Mouse (Mus musculus): Measurements from ENCODE around the gene Hnf4a. TPM values are rescaled to one million over a fixed set of nuclear protein-coding genes. Genes with fewer than 3 reads are reported as not detected.

Gene Hnf4a
- polyA plus RNA-seq, 1 experiment from 2014 or later: 0.11 TPM

DNA sequence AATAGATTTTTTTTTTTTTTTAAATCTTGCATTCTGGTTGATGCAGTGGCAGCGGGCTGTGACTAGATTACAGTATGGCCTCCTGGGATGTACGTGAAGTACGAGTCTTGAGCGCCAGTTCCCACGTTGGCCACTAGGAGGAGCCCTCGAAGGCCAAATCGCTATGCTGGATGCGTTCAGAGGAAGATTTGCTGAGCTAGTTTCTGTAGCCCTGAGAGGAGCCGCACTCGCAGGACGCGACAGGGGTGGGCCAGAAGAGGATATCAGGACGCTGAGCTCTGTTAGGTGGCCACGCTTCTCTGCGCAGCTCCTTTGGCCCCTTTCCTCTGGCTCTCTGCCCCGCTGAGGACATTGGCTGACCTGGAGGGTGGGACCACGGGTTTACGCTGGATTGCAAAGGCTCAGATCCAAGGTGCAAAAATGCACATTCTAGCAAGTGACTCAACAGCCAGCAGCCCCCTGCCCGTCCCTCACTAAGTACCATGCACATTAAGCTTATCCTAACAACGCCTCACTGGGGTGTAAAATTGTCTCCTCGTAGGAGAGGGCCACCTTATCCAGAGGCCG is 28.4 kb downstream of the Hnf4a start:
- H3K9ac ChIP-seq: peak overlapping the region; percentile 32; the same call in 1 of the 2 replicates
- H3K4me3 ChIP-seq (ENCODE audit: low read depth, low read length): peak overlapping the region; percentile 19
- ATAC-seq (ENCODE audit: insufficient read depth): peak; percentile 77
- H3K36me3 ChIP-seq (ENCODE audit: insufficient read depth): no peaks in the 10 kb centered on the region
- DNase-seq: peak; percentile 97
- no peaks in the 10 kb centered on the region for H3K4me1 ChIP-seq (ENCODE audit: insufficient read depth)
- WGBS: 6% methylated on average over 22 of the region's 22 CpGs
- peak; percentile 97 for TF ChIP-seq CTCF (IDR thresholded peaks at IDR 0.05; ENCODE audit: low read depth)
- no peaks in the 10 kb centered on the region for H3K9me3 ChIP-seq (ENCODE audit: low read depth, low read length)
- peak overlapping the region; percentile 63 for H3K4me2 ChIP-seq
- H3K27me3 ChIP-seq (ENCODE audit: insufficient read depth, low read length): no peaks in the 10 kb centered on the region
- no peak overlapping the region for H3K27ac ChIP-seq (ENCODE audit: low read depth)

DNA sequence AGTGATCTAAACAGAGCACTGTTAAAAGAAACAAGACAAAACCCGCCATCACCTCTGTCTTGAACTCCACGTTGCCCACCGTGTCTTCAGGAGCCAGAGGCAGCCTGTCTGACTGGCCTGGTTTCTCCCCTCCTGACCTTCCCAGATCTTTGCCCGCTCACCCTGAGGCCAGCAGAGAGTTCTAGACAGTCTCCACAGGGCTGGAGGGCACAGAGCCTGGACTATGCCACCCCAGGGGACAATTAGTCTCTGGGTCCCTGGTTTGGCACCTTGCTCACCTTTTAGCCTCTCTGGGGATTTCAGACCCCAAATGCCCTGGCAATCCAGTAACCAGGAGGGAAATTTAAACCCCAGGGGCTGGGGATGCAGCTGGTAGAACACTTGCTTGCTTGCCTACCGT is 30.8 kb downstream of the Hnf4a start:
- Histone ChIP-seq H3K4me2 (no peak overlapping the region), H3K27ac (ENCODE audit: low read depth) (no peak overlapping the region), H3K9ac (no peak overlapping the region), H3K4me1 (ENCODE audit: insufficient read depth) (no peaks in the 10 kb centered on the region), H3K36me3 (ENCODE audit: insufficient read depth) (no peaks in the 10 kb centered on the region), H3K4me3 (ENCODE audit: low read depth, low read length) (no peak overlapping the region), H3K27me3 (ENCODE audit: insufficient read depth, low read length) (no peaks in the 10 kb centered on the region), H3K9me3 (ENCODE audit: low read depth, low read length) (no peaks in the 10 kb centered on the region)
- 56% methylated on average over 5 of the region's 5 CpGs for WGBS
- DNase-seq (no peak), ATAC-seq (ENCODE audit: insufficient read depth) (no peak)
- TF ChIP-seq CTCF (IDR thresholded peaks at IDR 0.05; ENCODE audit: low read depth): no peak

DNA sequence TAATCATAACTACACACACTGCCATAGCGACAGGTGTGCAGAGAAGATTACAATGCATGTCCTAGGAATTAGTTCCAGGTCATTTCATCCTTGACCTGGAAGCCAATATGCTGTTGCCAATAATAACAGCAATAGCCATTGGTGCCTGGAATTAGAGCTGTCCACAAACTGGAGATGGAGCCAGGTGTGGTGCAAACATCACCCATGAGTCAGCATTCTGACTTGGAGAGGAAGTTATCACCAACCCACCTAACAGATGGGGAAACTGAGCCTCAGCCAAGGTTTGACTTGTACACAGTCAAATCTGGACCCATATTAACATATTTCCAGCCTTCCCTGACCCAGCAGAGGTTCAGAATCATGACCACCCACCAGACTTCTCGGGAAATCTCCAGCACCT is 31.8 kb downstream of the Hnf4a start:
- Histone ChIP-seq H3K9me3 (ENCODE audit: low read depth, low read length) (no peaks in the 10 kb centered on the region), H3K27me3 (ENCODE audit: insufficient read depth, low read length) (no peaks in the 10 kb centered on the region), H3K4me3 (ENCODE audit: low read depth, low read length) (no peak overlapping the region), H3K4me1 (ENCODE audit: insufficient read depth) (no peaks in the 10 kb centered on the region), H3K36me3 (ENCODE audit: insufficient read depth) (no peaks in the 10 kb centered on the region), H3K9ac (no peak overlapping the region), H3K27ac (ENCODE audit: low read depth) (no peak overlapping the region), H3K4me2 (no peak overlapping the region)
- ATAC-seq (ENCODE audit: insufficient read depth) (no peak), DNase-seq (no peak)
- WGBS: 79% methylated on average over 2 of the region's 2 CpGs
- no peak for TF ChIP-seq CTCF (IDR thresholded peaks at IDR 0.05; ENCODE audit: low read depth)

DNA sequence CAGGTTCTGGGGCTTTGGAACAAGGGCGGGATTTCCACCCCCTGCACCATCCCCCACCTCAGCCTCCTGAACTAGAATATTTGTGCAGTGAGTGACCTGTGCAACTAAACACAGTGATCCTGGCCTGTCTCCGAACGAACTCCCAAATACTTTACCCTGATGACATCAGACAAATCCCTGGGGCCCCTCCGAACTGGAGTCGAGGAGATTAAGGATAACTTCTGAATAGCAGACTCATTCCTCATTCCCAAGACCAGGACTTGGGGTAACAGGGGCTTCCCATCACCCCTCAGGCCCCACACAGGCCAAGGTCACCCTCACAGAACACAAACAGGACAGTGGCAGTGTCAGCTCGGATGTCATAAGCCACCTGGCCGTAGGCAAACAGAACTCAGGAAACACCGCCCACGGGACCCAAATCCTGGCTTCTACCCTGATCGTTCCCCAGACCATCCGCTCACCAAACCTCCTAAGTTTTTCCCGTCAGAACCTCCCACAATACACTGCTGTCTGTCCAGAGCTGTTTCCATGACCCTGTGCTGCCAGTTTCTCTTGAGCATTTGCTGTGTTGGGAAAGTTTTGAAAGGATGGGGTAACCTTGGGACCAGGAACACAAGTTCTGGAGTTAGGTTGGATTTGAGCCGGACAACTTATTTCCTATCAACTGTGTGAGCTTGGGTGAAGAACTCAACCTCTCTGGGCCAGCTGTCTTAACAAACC is 32.9 kb downstream of the Hnf4a start:
- Histone ChIP-seq H3K9ac (no peak overlapping the region), H3K27me3 (ENCODE audit: insufficient read depth, low read length) (no peaks in the 10 kb centered on the region)

DNA sequence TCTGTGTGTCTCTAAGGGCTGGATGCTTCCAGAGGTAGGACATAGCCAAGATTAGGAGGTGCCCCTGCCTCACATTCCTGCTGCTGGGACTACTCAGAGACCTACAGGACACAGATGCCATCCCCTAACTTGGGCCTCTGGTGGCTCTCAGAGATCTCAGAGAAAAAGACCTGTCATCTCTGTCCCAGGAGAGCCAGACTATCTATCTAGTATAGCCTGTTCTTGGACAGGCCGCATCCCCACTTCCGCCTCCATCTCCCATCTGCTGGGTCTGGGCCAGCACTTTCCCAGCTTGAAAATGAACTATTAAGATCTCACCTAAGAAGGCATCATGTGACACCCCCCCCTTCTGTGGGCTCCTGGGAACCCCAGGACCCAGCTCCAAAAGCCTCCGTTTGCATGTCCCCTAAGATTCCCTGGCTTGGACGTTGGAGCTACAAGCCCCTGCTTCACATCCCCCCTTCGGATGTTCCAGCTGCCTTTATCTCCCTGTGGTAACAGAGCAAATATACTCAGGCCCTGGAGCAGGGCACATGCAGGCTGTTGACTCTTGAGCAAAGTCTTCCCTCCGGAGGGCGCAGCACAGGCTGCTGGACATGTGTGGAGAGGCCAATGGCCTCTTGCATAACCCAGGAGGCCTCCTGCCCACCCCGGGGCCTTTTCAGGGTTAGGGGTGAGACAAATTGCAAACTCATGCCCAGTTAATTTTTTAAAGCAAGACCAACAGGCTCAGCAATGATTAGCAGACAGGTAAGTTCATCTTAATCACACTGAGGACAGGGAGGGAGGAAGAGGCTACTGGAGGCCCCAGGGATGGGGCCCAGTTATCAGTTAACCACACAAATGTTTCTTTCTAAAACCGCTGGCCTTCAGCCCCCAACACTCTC is 33.9 kb downstream of the Hnf4a start:
- Histone ChIP-seq H3K27ac (ENCODE audit: low read depth) (no peak overlapping the region), H3K4me1 (ENCODE audit: insufficient read depth) (no peaks in the 10 kb centered on the region), H3K9ac (no peak overlapping the region), H3K9me3 (ENCODE audit: low read depth, low read length) (no peaks in the 10 kb centered on the region), H3K4me2 (no peak overlapping the region), H3K27me3 (ENCODE audit: insufficient read depth, low read length) (no peaks in the 10 kb centered on the region), H3K36me3 (ENCODE audit: insufficient read depth) (no peaks in the 10 kb centered on the region), H3K4me3 (ENCODE audit: low read depth, low read length) (no peak overlapping the region)
- ATAC-seq (ENCODE audit: insufficient read depth): no peak
- DNase-seq: no peak
- WGBS: 60% methylated on average over 9 of the region's 9 CpGs
- TF ChIP-seq CTCF (IDR thresholded peaks at IDR 0.05; ENCODE audit: low read depth): no peak

More for the DNA sequence above, 32.9 kb downstream of the Hnf4a start:
- Histone ChIP-seq H3K27ac (ENCODE audit: low read depth) (no peak overlapping the region), H3K4me3 (ENCODE audit: low read depth, low read length) (no peak overlapping the region), H3K4me2 (no peak overlapping the region), H3K36me3 (ENCODE audit: insufficient read depth) (no peaks in the 10 kb centered on the region), H3K9me3 (ENCODE audit: low read depth, low read length) (no peaks in the 10 kb centered on the region), H3K4me1 (ENCODE audit: insufficient read depth) (no peaks in the 10 kb centered on the region)
- DNase-seq: no peak
- no peak for TF ChIP-seq CTCF (IDR thresholded peaks at IDR 0.05; ENCODE audit: low read depth)
- 48% methylated on average over 13 of the region's 13 CpGs for WGBS
- ATAC-seq (ENCODE audit: insufficient read depth): no peak

DNA sequence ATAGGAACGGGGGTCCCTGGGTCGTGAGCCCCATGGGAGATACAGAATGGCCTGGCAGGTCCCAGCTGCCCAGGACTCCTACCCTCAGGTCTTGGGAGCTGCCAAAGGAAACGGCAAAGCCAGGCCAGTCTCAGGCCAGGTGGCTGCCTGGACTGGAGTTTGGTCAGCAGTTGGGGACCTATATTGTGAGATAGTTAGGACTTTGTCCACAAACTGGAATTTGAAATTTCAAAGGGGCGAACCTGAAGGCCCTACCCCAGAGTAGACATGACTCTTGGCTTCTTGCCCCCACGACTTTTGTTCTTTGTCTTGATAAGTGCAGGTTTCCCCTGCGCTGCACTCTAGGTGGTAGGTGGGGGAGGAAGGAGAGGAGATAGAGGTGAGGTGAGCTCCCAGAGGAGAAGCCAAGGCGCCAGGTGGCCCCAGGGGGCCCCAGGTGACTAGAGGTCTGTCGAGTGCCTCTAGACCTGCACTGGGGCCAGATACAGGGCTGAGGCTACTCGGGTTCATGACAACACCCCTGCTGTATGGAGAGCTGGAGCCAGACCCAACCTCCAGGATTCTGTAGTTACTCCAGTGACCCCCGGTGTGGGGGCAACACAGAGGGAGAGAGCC is 35.1 kb downstream of the Hnf4a start:
- 70% methylated on average over 10 of the region's 10 CpGs for WGBS
- TF ChIP-seq CTCF (IDR thresholded peaks at IDR 0.05; ENCODE audit: low read depth): no peak
- Histone ChIP-seq H3K9ac (no peak overlapping the region), H3K4me1 (ENCODE audit: insufficient read depth) (no peaks in the 10 kb centered on the region), H3K4me3 (ENCODE audit: low read depth, low read length) (no peak overlapping the region), H3K4me2 (no peak overlapping the region), H3K9me3 (ENCODE audit: low read depth, low read length) (no peaks in the 10 kb centered on the region), H3K27me3 (ENCODE audit: insufficient read depth, low read length) (no peaks in the 10 kb centered on the region), H3K36me3 (ENCODE audit: insufficient read depth) (no peaks in the 10 kb centered on the region), H3K27ac (ENCODE audit: low read depth) (no peak overlapping the region)
- ATAC-seq (ENCODE audit: insufficient read depth) (no peak), DNase-seq (no peak)
